Mouse (Mus musculus) liver, adult 2 months (tissue): ENCODE data around the gene Asb15.

ENCODE experiments used
- CTCF ChIP-seq: fragments of 200-500 bp; IDR thresholded peaks from 2 replicates; pipeline ENCODE4 v1.5.1; 2011; ENCODE audit warnings: low read depth, low read length, control low read depth
- POLR2A ChIP-seq: fragments of 200-500 bp; IDR thresholded peaks from 2 replicates; pipeline ENCODE4 v1.6.1; 2011; ENCODE audit warnings: low read length, control low read depth; ENCODE audit not compliant: insufficient read depth; ENCODE audit errors: extremely low read depth

- TF ChIP-seq CTCF (no peak), POLR2A (no peak)
Observed at GRCm38 (mm10) chr6:24543119-24543591, 15.2 kb downstream of the Asb15 start.
